Mouse (Mus musculus) ovary, adult 18-20 months (tissue): ENCODE results near the gene Zc3h4.

Experiments used
- DNase-seq: peaks from one replicate; pipeline ENCODE4 v3.0.0; 2022; ENCODE audit warnings: low spot score, mixed read lengths

Gene Zc3h4

DNA sequence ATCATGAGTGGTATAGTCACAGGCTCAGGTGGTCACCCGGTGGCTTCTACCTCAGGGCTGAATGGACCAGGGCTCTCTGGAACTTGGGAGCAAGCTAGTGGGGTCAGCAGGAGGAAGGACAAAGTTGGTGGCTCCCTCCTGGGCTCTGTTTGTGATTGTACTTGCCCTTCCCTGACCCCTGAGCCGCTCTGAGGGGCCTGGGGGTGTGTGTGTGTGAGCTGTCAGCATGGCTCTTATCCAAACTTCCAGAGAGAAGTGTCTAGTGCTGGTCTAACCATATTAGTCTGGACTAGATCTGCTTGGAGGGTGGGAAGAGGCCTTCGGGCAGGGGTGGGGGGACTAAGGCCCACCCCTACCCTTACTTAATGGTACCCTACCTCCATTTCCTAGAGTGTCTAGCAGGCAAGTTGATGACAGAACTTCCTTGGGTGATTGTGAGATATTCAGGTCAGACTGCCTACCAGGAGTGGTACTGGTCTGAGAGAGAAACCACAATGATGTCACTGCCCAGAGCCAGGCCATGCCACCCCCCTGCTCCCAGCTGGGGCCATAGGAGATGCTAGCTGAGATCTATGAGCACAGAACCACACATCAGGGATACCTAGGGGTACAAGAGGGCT, 32.8 kb downstream of the Zc3h4 start:
- DNase-seq = no peak

DNA sequence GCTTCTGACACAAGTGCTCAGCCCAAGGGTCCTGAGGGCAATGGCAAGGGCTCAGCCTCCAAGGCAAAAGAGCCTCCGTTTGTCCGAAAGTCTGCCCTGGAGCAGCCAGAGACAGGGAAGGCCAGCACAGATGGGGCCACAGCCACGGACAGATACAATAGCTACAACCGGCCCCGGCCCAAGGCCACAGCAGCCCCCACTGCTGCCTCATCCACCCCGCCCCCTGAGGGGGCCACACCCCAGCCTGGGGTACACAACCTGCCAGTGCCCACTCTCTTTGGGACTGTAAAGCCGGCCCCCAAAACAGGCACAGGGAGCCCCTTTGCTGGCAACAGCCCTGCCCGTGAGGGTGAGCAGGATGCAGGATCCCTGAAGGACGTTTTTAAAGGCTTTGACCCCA, 34.4 kb downstream of the Zc3h4 start:
- DNase-seq = no peak

DNA sequence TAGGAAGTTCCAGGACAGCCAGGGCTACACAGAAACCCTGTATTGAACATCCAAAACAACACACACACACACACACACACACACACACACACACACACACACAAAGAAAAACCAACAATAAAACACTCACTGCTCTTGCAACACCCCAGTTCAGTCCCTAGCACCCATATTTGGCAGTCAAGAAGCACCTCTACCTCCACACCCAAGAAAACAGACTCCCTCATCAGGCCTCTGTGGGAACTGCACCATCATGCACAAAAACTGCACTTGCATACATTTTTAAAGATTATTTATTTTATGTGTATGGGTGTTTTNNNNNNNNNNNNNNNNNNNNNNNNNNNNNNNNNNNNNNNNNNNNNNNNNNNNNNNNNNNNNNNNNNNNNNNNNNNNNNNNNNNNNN, 40.5 kb downstream of the Zc3h4 start:
- no peak for DNase-seq

DNA sequence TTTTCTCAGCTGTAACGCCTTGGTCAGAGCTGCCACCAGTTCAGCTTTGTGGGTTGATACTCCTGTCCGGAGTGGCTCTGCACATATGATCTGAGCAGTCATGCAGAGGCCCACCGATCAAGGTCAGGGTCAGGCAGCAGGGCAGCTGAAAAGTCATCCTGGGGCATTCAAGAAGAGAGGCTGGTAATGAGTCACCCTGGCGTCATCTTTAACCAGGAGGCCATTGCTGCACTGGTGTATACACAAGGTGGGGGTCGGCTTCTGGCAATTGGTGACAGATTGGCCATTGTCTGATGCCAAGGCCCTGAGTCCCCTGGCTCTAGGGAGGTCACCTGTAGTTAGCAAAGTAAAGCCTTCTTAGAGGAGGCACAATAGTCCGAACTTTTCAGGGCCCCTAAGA, 50.9 kb downstream of the Zc3h4 start:
- no peak for DNase-seq

DNA sequence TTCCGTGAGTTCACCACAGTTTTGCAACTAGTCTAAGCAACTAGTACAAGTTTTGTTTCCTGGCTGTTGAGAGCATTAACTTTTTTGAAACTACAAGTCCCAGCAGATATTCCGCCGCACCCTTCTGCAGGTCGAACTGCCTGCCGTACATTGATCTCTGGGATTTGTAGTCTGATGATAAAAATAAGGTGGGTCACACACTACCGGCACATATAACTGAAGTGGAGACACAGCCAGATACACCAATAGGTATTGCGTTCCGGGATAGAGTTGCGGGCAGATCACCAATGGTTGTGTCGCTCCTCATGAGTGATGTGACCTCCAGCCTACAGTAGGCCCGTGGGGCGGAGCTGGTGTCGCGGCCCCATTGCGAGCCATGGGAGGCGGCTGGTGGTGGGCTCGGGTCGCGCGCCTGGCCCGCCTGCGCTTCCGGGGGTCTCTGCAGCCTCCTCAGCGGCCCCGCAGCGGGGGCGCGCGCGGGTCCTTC, 51.9 kb downstream of the Zc3h4 start, which contains the start of gene Tmem160:
Gene Tmem160 (plus strand): TSS at position 193 of the 487 bp plus-strand sequence.
- peak; percentile 88 for DNase-seq

DNA sequence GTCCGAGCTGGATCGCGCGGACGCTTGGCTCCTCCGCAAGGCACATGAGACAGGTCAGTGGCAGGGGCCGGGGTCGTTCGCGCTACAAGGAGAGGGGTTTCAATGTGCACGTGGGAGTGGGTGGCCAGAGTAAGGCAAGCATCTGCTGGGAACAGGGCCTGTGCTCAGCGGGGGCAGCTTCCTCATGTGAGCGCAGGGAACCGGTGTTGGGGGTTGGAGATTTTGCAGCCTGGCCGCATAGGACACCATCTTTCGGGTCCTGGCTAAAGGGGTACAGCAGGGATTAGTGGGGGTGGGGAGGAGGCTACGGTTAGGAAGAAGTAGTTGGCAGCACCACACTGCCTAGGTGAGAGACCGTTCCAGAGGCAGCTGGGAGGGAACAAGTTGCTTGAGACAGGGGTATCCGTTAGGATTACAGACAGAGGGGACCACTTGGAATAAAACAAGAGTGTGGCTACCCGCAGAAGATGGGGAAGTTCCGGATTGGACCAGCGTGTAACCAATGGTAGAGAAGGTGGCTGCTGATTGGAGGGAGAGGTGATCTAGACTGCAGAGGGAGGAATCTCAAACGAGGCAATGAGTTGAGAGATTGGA, 52.5 kb downstream of the Zc3h4 start:
- DNase-seq = no peak

DNA sequence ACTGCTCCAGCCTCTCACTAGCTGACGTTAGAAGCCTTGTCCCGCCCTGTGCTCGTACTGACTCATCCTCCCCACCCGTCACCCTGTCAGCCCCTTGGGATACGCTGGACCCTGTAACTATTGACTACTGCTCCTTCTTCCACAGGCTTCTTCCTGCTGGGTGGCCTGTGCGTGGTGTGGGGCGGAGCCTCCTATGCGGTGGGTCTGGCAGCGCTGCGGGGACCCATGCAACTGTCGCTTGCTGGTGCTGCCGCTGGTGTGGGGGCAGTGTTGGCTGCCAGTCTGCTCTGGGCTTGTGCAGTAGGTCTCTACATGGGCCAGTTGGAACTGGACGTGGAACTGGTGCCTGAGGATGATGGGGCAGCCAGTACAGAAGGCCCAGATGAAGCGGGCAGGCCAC, 54.3 kb downstream of the Zc3h4 start:
- DNase-seq = no peak

DNA sequence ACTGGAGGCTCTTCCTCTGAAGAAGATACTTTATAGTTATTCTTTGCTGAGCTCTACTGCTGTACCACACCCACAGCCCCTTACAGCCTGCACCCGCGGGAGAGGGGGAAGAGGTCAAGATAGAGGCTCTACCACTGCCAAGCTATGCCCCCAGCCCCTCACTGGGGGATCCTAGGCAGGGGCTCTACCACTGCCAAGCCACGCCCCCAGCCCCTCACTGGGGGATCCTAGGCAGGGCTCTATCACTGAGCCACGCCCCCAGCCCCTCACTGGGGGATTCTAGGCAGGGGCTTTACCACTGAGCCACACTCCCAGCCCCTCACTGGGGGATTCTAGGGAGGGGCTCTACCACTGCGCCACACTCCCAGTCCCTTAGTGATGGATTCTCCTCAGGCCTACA, 55.6 kb downstream of the Zc3h4 start:
- DNase-seq = no peak

DNA sequence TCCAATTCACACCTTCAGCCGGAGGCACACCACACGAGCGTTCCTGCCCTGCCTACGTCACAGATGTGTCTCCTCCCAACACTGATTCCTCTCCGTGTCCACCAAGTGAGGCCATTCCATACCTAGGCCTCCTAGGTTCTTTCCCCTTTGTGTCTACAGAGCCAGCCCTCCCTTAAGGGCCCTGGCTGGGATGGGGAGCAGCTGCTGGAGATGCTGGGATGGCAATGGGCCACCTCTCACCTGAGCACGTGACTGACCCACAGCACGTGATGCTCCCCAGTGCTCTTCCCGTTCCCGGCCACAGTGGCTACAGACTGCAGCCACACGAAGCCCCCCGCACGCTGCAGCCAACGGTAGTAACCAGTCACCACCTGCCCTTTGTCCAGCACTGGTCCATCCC, 59.9 kb downstream of the Zc3h4 start:
- no peak for DNase-seq

DNA sequence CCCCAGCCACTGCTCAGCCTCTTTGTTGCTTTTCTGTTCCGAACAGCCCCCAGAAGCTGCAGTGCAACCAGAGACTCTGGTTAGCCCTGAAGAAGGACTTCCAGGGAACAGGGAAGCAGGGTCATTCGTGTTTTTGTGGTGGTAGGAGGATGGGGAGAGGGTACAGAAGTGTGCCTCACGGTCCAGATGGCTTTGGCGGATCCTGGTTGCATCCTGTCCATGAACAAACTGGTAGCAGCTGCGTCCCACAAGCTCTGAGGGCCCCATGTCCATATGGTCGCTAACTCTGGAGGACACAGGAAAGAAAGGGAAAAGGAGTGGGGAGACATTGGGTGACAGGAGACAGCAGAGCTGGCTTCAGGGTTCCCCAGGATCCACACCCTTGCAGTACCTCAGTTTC, 60.4 kb downstream of the Zc3h4 start:
- no peak for DNase-seq

DNA sequence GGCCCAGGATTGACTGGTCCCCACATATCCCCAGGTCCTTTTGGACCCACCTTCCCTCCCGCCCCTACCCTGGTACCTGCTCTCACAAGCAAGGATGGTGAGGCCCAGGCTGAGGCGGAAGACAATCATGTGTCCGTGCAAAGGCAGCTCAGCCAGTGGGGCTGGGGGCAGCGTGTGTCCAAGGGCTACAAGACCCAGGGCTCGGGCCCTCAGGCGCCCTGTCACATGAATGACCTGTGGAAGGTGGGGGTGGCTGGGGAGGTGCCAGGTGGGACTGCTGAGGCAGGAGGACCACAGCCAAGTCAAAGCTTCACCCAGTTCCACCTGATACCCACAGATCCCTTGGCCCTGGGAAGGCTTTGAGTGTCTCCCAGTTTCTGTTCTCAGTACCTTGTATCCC, 61.0 kb downstream of the Zc3h4 start:
- DNase-seq = no peak

DNA sequence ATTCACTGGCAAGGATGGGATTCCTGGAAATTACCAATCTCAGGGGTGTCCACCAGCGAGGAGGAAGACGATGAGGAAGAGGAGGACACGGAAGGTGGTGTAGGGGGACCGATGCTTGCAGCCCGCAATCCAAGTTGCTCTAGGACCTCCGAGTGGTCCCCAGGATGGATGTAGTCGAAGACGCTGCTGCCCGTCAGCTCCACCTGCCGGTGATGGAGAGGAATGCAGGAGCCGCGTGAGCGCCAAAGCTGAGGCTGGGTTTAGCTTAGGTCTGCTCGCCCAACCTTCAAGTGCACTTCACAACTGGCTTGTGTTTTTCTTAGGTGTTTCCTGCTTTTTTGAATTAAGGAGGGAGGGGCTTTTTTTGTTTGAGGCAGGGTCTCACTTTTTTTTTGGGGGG, 62.5 kb downstream of the Zc3h4 start:
- peak; percentile 31 for DNase-seq

DNA sequence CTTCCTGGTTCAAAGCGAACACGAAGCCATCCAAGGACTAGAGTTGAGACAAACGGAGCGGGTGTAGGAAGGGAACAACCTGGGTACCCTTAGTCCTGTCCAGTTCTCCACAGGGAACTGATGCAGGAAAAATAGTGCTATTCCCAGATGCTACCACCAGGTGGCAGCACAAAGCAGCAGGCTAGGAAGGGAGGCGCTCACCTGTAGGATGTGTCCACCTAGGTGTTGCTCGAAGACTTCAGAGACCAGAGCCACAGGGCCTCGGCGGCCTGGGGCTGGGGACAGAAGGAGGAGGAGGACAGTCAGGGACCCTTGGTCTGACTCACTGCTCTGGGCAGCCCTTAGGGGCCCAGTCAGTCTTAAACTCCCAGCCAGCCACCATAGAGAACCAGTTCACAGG, 64.5 kb downstream of the Zc3h4 start:
- DNase-seq = no peak

DNA sequence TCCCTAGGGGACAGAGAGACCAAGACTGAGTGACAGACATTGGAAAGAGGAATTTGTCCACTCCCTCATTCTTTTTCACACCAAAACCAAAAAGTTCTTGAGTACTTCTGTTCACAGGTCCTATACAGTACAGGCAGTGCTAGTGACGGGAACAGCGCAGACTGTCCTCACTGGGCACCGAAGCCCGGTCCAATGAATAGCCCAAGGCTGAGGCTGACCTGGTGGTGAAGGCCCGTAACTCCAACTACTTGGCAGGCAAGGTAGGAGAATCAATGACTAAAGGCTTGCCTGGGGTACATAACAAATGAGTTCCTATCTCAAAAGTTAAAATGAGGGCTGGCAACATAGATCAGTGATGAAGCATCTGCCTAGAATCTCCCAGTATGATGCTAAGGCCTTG, 64.9 kb downstream of the Zc3h4 start:
- no peak for DNase-seq

DNA sequence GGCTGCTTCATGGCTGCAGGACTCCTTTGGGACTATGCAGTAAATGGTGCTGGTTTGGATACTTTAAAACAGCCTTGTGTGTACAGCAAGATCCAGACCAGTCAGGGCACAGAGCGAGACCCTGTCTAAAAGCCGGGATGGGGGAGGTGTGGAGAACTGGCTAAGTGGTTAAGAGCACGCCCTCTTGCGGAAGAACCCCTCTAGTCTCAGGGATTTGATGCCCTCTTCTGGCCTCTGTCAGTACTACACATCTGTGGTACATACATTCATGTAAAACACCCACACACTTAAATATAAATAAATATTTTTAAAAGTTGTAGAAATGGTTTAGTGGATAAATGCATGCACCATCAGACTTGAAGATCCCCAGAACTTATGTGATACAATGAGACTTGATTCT, 65.9 kb downstream of the Zc3h4 start:
- no peak for DNase-seq

DNA sequence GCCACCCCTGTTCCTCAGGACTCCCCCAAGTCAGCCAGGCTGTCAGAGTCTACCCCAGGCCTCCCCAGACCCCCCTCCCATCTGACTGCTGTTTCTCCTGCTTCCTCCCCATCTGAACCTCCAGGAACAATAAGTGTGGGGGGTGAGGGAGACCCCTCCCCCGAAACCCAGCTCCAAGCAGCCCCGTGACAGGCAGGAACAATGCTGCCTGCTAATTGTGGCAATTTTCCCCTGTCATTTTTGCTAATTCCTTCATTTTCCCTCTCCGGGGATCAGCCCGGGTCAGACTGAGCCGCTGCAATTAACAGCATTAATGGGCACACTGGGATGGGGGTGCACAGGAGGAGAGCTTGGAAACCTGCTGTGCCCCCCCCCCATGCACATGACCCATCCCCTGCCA, 67.4 kb downstream of the Zc3h4 start:
- no peak for DNase-seq

DNA sequence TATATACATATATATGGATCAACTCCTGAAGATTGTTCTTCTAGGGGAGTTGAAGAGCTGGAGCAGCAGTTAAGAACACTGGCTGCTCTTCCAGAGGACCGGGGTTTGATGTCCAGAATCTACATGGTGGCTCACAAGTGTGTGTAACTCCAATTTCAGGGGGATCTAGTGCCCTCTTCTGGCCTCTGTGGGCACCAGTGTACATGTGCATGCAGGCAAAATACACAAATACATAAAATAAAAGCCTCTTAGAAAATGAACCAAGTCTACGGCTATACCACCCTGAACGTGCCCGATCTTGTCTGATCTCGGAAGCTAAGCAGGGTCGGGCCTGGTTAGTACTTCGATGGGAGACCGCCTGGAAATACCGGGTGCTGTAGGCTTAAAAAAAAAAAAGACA, 70.8 kb downstream of the Zc3h4 start:
- no peak for DNase-seq

DNA sequence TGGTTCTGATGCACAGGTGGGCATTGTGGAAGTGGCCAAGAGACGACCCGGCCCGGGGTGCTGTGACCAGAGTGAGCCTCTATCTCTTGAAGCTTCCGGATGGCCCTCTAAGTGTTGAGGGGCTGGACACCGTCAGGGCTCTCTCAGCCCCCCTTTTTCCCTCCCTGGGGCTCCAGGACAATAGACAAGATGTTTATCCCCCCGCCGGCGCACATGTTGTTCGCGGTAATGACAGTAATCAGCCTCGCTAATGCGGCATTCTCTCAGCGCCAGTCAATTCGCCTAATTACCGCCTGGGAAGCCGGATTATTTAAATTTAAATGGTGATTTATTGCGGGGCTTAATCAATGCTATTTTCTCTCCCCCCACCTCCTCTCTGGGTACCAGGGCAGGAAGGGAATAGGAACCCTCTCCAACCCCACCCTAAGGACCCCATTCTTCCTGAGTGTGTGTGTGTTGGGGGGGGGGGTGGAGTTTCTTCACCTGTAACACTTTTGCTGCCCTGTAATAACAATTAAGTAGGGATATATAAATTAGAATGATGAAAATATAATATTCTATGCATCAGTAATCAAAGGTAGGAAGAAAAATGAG, 71.5 kb downstream of the Zc3h4 start:
- DNase-seq = no peak

DNA sequence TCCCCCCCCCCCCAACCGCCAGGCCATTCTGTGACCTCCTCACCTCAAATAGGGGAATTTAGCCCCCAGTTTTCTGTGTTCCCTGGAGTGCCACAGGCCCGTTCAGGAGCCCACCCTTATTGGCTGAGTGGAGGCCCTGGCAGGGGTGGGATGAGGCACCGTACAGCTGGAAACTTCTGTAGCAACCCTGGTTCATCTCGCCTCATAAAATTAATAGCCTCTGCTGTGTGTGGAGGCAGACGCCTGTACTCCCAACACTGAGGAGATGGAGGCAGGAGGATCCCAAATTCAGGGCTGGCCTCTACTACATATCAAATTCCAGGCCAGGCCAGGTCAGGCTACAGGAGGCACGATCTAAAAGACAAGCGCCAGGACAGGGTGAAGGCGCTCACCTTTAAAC, 73.1 kb downstream of the Zc3h4 start:
- DNase-seq = no peak

DNA sequence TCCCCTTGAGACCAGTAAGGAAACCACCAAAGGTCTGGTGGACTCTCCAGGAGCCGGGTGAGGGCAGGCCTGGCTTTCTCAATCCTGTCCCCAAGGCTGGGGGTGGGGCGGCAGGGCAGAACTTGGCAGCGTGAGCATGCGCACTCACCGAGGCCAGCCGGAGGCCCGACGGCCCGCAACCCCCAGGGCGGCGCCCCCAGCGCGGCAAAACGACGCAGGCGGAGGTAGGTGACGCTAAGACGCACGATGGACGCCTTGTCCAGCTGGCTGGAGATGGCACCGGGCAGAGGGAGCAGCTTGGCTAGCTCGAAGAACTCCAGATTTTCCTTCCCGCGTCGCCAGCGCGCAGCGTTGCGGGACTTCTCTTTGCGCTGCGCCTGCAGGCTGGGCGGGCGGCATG, 73.7 kb downstream of the Zc3h4 start:
- DNase-seq = no peak

DNA sequence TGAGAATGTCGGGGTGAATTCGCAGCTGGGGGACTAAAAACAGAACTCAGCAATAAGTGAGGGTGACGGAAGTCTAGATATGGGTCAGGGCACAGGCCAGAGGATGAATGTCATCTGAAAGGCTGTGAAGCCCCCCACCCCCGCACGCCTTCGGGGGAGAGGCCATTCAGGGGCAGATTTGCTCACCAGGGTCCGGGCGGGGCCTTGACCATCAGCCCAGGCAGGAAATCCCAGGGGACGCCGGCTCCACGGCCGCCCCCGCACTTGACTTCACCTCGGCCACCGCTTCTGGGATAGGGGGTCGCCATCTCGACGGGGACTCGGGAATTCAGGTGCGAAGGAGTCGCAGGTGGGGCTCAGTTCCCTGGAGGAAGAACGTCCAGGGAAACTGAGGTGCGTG, 74.6 kb downstream of the Zc3h4 start:
- DNase-seq = no peak

DNA sequence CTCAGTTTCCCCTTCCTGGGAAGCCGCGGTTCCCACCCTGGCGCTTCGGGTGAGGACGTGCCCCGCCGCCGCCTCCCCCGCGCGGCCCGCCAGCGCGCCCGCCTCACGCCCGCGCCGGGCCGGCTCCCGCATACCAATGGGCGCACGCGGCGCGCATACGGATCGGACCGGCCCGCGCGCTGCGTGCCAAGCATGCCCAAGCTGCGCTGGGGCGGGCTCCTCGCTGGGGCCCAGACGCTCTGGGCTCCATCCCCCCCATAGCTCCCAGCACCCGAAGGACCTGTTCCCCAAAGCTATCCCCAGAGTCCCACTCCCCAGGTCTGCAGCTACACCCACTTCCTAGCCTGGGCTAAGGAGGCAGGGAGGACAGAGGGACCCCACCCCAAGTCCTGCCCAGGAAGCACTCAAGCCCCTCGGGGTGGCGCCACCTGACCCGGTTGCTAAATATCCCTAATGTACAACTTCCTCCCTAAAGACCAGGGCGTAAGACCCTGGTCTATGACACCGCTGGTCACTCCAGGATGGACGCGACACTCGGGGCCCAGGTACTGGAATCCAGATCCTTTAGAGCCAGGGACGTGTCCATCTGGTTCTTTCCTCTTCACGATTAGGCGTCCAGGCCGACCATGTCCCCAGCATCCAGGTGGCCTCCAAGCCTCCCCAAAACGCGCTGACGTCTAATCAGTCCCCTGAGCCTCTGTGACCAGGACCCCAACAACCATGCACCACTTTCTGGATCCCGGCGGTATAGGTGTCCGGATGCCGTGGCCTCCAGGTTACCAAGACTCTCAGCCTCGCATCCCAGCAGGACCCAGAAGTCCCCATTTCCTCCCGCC, 75.3 kb downstream of the Zc3h4 start:
- DNase-seq = no peak

DNA sequence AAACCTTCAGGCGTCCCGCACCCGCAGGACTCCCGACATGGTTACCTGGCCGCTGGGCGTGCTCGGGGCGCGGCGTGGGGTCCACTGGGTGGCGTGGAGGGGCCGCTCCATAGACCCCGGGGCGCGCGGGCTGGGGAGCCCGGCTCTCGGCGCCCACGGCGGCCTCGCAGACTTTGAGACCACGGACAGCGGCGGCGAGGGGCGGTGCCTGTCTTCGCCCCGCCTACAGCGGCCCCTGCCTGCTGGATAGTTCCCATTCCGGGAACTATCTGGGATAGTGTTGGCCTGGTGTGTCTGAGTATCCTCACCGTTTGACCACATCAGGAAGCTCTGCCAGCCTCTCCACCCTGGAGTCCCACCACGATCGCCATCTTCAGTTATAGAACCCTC, 75.9 kb downstream of the Zc3h4 start:
- DNase-seq = no peak
